Mouse (Mus musculus) c-Kit-positive CD71-positive TER-119-negative erythroid progenitor cells, embryonic 14.5 days (primary cell): ENCODE data around the gene Bcar3.

Experiments
- DNase-seq: peaks from one replicate; pipeline ENCODE4 v3.0.0-alpha.2; 2013; ENCODE audit warnings: low read depth

Gene Bcar3

DNA sequence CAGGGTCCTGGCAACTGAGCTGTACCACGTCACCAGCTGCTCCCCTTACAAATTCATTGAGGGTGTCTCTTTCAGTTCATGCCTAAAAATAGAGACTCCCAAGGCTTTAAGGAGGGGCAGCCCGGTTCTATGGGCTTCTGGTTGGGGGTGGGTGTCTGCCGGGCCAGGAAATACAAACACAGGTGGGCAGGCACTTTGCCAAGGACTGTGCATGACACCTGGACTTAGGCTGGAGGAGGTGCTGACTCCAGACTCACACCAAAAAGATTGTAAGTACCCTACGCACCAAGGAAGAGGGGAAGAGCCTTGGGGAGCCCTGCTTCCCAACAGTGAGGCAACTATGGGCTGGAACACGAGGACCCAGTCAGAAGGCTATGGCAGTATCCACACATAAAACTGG is 44.1 kb downstream of the Bcar3 start:
- no peak for DNase-seq

DNA sequence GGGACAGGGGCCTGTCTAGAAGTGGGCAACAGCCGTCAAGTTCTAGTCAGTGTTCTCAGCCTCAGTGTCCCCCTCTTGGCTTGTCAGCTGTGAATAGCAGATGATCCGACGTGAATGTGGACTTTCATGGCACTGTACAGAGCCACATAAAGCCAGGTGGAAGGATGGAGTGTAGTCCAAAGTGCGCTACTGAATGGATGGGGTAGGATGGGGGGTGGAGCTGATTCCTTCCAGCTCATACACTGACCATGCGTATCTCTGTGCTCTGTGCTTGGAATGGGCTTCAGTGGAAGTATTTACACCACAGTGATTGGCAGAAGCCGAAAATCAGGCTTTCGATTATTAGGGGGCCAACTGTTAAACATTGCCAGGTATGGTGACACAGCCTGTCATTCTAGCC is 45.0 kb downstream of the Bcar3 start:
- DNase-seq = no peak

GRCm38 (mm10) chr3:122340135-122341068 is 46.5 kb downstream of the Bcar3 start:
- no peak for DNase-seq

GRCm38 (mm10) chr3:122343437-122343853 is 49.5 kb downstream of the Bcar3 start:
- no peak for DNase-seq

GRCm38 (mm10) chr3:122344350-122344749 is 50.4 kb downstream of the Bcar3 start:
- DNase-seq = no peak

GRCm38 (mm10) chr3:122345977-122346472 is 52.1 kb downstream of the Bcar3 start:
- DNase-seq = peak; percentile 16

- no peak for DNase-seq
These were observed 52.7 kb downstream of the Bcar3 start for GRCm38 (mm10) chr3:122346600-122346999.

DNA sequence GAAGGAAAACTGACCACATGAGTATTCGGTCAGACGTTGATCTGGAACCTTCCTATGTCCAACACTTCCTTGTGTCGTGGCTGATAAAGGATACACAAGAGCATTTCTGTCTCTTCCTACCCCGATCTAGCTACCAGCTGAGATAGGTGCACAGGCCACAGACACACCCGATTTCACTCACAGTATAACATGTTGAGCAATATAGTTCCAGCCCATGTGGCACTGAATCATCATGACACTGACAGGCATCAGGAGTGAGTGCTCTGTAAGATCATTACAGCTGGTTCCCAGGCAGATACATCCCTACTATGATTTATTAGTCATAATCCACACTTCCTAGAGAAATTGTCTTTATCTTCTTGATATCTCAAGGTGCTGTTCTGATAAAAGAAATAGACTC is 54.7 kb downstream of the Bcar3 start:
- no peak for DNase-seq

- no peak for DNase-seq
These were observed 58.9 kb downstream of the Bcar3 start for GRCm38 (mm10) chr3:122352801-122353200.

- DNase-seq = no peak
These were observed 65.5 kb downstream of the Bcar3 start for GRCm38 (mm10) chr3:122359426-122359825.

DNA sequence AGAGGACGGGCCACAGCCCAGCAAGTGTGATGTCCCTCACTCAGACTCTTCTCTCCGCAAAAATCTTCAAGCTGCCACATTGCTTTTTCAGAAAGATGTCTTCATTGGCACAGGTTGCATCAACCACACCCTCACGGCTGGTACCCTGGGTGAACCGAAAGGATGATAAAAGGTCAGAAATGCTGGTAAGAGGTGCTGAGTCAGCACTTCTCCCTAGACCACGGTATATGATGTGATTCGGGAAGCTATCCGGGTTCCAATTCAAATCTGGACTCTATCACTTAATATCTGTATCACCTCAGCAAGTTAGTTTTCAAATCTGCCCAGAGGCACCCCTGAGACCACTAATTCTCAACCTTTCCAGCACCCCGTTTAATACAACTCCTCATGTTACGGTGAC is 66.0 kb downstream of the Bcar3 start:
- DNase-seq = no peak

GRCm38 (mm10) chr3:122360721-122361138 is 66.8 kb downstream of the Bcar3 start:
- DNase-seq = no peak

DNA sequence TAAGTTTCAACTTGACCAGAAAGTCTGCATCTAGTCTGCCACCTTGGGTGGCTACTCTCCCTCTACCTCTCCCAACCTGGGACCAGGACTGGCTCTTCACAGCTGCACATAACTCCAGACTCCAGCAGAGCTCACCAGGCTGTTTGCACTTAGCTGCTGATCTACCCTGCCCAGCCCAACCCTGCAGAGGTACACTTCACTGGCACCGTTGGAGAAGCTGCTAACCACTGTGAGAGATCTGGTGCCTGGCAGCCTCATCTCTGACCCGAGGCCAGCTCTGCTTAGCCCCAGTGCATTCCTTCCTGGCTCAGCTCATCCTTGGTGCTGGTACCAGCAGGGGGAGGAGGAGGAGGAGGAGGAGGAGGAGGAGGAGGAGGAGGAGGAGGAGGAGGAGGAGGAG is 68.8 kb downstream of the Bcar3 start:
- no peak for DNase-seq

DNA sequence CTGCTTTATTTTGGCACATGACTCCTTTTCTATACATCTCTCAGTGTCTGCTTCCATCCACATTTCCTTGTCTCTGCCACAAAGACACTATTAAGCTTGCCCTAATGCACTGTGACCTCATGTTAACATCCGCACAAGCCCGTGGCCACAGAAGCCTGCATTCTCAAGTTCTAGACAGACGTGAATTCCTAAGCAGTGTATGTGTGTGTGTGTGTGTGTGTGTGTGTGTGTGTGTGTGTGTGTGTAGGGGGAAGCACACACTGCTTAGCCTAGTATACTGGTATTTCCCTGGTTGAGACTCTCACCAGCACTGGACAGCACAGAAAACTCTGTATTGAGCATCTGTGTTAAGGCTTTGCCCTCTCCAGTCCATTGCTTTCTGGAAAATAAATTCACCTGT is 70.6 kb downstream of the Bcar3 start:
- no peak for DNase-seq

- DNase-seq = no peak
These were observed 71.4 kb downstream of the Bcar3 start for GRCm38 (mm10) chr3:122365326-122365725.

DNA sequence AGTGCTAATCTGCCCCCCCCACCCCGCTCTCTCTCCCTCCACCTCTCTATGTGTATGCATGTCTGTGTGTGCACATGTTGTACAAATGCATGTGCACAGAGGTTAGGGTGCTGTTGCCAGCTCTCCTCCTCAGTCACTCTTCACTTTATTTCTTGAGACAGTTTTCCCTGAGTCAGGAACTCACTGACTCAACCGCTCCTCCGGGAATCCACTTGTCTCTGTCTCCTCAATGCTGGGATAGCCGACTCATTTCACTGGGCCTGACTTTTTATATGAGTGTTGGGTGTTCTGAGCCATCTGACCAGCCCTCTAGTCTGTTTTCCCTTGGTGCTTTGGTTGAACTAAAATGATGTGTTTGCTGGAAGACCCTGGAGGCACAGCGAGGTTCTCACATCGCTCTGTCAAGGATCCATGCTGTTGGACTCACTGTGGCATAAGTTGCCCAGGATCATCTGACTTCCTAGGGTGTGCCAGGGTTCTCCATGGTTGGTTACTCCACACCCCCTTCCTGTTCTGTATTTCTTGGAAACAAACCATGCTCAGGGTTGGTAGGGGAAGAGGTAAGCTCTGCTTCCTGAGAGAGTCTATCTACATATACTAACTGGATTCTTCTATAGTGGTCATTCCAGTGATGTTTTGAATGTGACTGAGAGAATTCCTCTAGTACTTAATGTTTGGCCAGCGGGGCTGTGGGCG is 77.9 kb downstream of the Bcar3 start:
- no peak for DNase-seq

GRCm38 (mm10) chr3:122372617-122373016 is 78.7 kb downstream of the Bcar3 start:
- DNase-seq = no peak

DNA sequence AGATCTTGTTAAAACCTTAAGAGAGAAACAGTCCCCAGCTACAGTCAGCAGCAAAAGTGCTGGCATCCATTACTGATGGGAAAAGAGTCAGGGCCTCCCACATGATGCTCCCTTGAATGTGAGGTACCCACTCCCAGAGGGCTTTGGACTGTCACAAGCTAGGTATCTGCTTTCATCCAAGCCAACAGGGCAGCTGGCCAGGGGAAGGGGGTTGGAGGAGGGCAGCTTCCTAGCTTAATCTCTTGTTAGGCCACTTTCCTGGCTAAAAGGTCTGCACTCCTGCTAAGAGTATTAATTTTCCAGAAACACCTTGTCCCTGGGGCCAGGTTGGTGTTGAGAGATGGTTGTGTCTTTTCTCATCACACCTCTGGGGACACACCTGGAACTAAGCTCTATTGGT is 82.1 kb downstream of the Bcar3 start:
- no peak for DNase-seq

DNA sequence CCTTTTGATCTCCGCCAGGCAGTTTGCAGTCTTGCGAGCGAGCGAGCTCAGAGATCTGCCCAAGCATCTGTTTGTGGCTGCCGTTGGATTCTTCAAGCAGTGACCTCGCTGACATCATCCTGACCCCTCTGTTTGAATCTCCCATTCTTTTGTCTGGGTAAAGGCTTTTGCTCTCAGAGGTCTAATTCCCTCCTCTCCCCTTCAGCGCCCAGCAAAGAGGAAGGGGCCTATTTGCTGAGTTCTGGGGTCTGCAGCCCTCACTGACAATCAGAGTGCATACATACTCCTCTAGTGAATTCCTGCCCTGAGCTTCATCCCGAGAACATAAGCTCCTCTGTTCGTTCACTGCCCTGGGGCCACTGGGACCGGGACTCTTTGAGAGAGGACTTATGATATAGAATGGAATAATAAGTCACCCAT is 82.5 kb downstream of the Bcar3 start:
- no peak for DNase-seq

- no peak for DNase-seq
These were observed 83.0 kb downstream of the Bcar3 start for GRCm38 (mm10) chr3:122376841-122377464.

DNA sequence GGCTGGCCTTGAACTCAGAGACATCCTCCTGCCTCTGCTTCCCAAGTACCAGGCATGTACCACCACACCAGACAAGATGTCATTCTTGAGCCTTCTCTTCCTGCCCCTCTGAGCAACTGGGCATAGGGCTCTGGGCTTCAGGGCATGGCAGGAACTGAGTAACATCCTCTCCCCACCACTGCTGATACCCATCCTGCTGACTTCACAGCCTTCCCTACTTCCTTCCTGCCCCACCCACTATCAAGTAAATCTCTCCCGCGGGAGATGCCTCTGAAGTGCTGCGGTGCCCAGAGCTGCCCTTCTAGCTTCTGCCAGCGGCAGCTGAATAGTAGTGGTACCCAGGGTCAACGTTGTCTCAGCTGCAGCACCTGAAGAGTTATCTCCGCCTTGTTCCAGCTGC is 84.7 kb downstream of the Bcar3 start:
- no peak for DNase-seq

- DNase-seq = no peak
These were observed 86.8 kb downstream of the Bcar3 start for GRCm38 (mm10) chr3:122380776-122381175.

DNA sequence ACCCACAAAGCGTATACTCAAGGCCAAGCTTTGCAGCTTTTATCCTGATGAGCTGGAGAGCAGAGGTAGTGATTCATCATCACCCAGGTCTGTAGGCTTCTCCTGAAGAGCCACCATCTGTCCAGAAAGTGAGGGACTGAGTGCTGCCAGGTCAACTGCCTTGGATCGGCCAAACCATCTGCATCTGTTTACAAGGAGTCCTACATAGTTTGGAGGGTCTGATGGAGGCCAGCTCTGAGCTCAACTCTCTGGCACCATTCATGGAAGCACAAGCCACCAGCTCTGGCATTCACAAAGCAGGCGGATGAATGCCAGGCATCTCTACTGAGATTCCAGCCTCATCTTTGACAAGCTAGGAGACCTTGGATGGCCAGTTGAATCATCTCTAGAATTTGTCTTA is 87.7 kb downstream of the Bcar3 start:
- DNase-seq = no peak
